Mouse (Mus musculus): ENCODE data around the gene Sla2. TPM values are rescaled to one million over a fixed set of nuclear protein-coding genes. Genes with fewer than 3 reads are reported as not detected.

Gene Sla2
- 0.83 TPM in 1 of 2 replicates, not detected in the other for total RNA-seq (2014; fragmentation: Nextera tagmentation)
- total RNA-seq (2017), result 0.98 and 1.0 TPM in 2 replicates
- 0.62 and 0.83 TPM in 2 replicates for polyA plus RNA-seq (2012)

DNA sequence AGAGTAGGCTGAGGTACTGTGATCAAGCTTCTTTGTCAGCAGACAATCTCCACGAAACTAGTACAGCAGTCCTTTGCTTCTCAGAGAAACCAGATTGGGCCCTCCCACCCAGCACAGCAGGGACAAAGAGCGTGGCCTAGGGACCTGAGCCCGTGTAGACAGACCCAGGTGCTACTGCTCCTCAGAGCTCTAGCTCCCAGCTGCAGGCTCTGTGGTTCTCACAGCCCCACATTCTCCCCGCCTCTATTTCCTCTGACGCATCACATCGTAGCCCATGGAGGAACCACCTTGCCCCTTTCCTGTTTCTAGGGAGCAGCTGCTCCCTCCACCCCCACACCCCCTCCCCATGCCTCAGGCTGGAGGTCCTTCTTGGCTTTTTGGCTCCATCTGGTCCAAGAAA is at the start of gene Sla2:
TSS of gene Sla2 (minus strand) at position 176 of the 400 bp plus-strand sequence.
- no peaks in the 10 kb centered on the region for H3K9me3 ChIP-seq (replicated peaks)
- peaks cover 2% of the 10 kb centered on the region; the same call in 1 of the 2 replicates for H3K27me3 ChIP-seq (ENCODE audit: insufficient read depth, low read length)
- H3K4me3 ChIP-seq (ENCODE audit: low read depth, low read length), result no peak within 1 kb of the TSS
- peaks cover 56% of the 10 kb centered on the region for H3K4me1 ChIP-seq (ENCODE audit: insufficient read depth, low read depth, low read length)
- H3K36me3 ChIP-seq (replicated peaks), result no peaks in the 10 kb centered on the region
- DNase-seq (ENCODE audit: low spot score) (no peak), ATAC-seq (ENCODE audit: extremely low read depth, insufficient number of reproducible peaks, low FRiP score, poor library complexity, severe bottlenecking) (no peak)
- TF ChIP-seq POLR2AphosphoS5 (IDR thresholded peaks at IDR 0.05; ENCODE audit: insufficient replicate concordance, low read depth, low read length), result no peak
- TF ChIP-seq TAL1 (conservative IDR thresholded peaks at IDR 0.05; ENCODE audit: low read depth, low read length), result no peak
- TF ChIP-seq GATA2 (IDR thresholded peaks at IDR 0.05; ENCODE audit: borderline replicate concordance, low read depth, low read length), result no peak

DNA sequence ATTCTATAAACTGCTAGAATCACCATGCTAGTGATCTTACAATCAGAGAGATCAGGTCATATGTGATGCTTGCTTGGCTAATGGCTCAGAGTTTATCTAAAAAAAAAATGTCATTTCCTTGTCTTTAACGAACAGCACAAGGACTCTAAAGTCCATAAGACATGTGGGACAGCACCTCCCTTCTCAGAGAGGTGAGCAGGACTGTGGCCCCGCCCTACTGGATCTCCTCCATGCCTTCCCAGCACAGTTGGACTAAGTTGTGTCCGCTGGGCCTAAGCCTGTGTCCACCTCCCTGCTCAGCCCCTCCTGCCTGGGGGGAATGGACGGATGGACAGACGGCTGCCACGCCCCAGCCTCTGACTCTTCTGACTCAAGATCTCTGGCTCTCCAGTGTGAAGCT is 48.0 kb upstream of the Sla2 start:
- Histone ChIP-seq H3K36me3 (replicated peaks) (peaks cover 91% of the 10 kb centered on the region), H3K4me3 (ENCODE audit: low read depth, low read length) (no peak overlapping the region), H3K27me3 (ENCODE audit: insufficient read depth, low read length) (no peaks in the 10 kb centered on the region), H3K4me1 (ENCODE audit: insufficient read depth, low read depth, low read length) (peaks cover 23% of the 10 kb centered on the region), H3K9me3 (replicated peaks) (no peaks in the 10 kb centered on the region)
- ATAC-seq (ENCODE audit: extremely low read depth, insufficient number of reproducible peaks, low FRiP score, poor library complexity, severe bottlenecking) (no peak), DNase-seq (ENCODE audit: low spot score) (no peak)
- TF ChIP-seq POLR2AphosphoS5 (IDR thresholded peaks at IDR 0.05; ENCODE audit: insufficient replicate concordance, low read depth, low read length), result no peak
- TF ChIP-seq TAL1 (conservative IDR thresholded peaks at IDR 0.05; ENCODE audit: low read depth, low read length), result no peak
- TF ChIP-seq GATA1 (IDR thresholded peaks at IDR 0.05; ENCODE audit: borderline replicate concordance, low read length), result no peak
- TF ChIP-seq GATA2 (IDR thresholded peaks at IDR 0.05; ENCODE audit: borderline replicate concordance, low read depth, low read length), result no peak
- TF ChIP-seq CTCF (IDR thresholded peaks at IDR 0.05; ENCODE audit: low read depth, low read length), result no peak

DNA sequence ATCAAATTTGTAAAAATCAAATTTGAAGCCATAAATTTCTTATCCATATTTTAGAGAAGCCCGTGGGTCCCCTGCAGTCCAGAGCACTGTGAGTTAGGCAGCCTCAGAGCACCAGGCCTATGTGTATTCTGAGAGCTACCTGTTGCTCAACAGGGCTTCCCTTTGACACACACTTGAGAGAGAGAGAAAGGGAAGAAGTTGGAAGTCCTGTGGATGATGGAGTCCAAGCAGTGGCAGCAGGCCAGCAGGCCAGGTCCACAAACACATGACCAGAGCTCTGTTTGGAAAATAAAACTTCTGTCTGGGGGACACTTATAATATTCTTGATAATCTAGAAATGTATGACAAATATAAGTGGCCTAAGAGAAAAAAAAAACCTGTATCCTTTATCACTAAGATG is 46.4 kb upstream of the Sla2 start:
- DNase-seq (ENCODE audit: low spot score) (no peak), ATAC-seq (ENCODE audit: extremely low read depth, insufficient number of reproducible peaks, low FRiP score, poor library complexity, severe bottlenecking) (no peak)
- peaks cover 39% of the 10 kb centered on the region for H3K4me1 ChIP-seq (ENCODE audit: insufficient read depth, low read depth, low read length)
- peaks cover 90% of the 10 kb centered on the region for H3K36me3 ChIP-seq (replicated peaks)
- TF ChIP-seq GATA1 (IDR thresholded peaks at IDR 0.05; ENCODE audit: borderline replicate concordance, low read length), result no peak
- no peak for TF ChIP-seq CTCF (IDR thresholded peaks at IDR 0.05; ENCODE audit: low read depth, low read length)
- no peak for TF ChIP-seq GATA2 (IDR thresholded peaks at IDR 0.05; ENCODE audit: borderline replicate concordance, low read depth, low read length)
- TF ChIP-seq TAL1 (conservative IDR thresholded peaks at IDR 0.05; ENCODE audit: low read depth, low read length), result no peak
- TF ChIP-seq POLR2AphosphoS5 (IDR thresholded peaks at IDR 0.05; ENCODE audit: insufficient replicate concordance, low read depth, low read length), result no peak
- no peaks in the 10 kb centered on the region for H3K27me3 ChIP-seq (ENCODE audit: insufficient read depth, low read length)
- H3K9me3 ChIP-seq (replicated peaks), result no peaks in the 10 kb centered on the region
- H3K4me3 ChIP-seq (ENCODE audit: low read depth, low read length), result no peak overlapping the region

DNA sequence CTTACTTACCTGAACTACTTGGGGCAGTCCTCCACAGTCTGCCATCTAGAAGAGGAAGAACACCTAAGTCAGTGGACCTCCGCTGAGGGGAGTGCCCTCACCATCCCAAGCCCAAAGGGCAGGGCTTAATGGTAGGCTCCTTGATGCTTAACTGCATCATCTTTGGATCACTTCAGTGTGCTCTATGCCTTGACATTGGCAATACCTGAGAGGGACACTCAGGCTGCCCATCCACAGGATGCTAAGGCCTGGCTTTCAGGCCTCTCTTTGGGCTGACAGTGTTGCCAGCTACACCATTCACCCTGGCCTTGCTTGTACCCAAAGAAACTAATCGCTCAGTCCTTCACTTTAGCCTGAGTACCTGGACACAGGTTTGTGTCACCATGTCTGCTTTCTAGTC is 44.4 kb upstream of the Sla2 start:
- Histone ChIP-seq H3K4me3 (ENCODE audit: low read depth, low read length) (no peak overlapping the region), H3K9me3 (replicated peaks) (no peaks in the 10 kb centered on the region), H3K27me3 (ENCODE audit: insufficient read depth, low read length) (no peaks in the 10 kb centered on the region), H3K4me1 (ENCODE audit: insufficient read depth, low read depth, low read length) (peaks cover 57% of the 10 kb centered on the region), H3K36me3 (replicated peaks) (peaks cover 93% of the 10 kb centered on the region)
- TF ChIP-seq GATA2 (IDR thresholded peaks at IDR 0.05; ENCODE audit: borderline replicate concordance, low read depth, low read length), result no peak
- TF ChIP-seq GATA1 (IDR thresholded peaks at IDR 0.05; ENCODE audit: borderline replicate concordance, low read length), result no peak
- no peak for TF ChIP-seq CTCF (IDR thresholded peaks at IDR 0.05; ENCODE audit: low read depth, low read length)
- ATAC-seq (ENCODE audit: extremely low read depth, insufficient number of reproducible peaks, low FRiP score, poor library complexity, severe bottlenecking), result no peak
- DNase-seq (ENCODE audit: low spot score), result no peak

DNA sequence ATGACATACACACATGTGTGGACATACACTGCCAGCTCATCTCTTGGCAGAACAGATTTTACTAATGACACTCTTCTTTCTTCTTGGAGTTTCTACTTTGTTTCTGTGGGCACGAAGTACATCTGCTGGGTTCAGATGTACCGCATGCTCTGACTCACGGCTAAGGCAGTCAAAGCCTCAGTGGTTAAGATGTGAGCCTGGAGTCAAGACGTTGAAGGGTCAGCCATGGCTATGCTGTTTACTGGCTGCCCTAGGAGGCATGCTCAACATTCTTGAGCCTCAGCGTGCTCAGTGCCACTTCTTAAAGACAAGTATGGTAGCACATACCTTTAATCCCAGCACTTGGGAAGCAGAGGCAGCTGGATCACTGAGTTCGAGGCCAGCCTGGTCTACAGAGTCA is 43.6 kb upstream of the Sla2 start:
- no peak for TF ChIP-seq GATA2 (IDR thresholded peaks at IDR 0.05; ENCODE audit: borderline replicate concordance, low read depth, low read length)
- ATAC-seq (ENCODE audit: extremely low read depth, insufficient number of reproducible peaks, low FRiP score, poor library complexity, severe bottlenecking) (no peak), DNase-seq (ENCODE audit: low spot score) (no peak)
- H3K9me3 ChIP-seq (replicated peaks), result peaks cover 4% of the 10 kb centered on the region
- H3K4me1 ChIP-seq (ENCODE audit: insufficient read depth, low read depth, low read length), result peaks cover 61% of the 10 kb centered on the region
- H3K4me3 ChIP-seq (ENCODE audit: low read depth, low read length), result no peak overlapping the region
- no peaks in the 10 kb centered on the region for H3K27me3 ChIP-seq (ENCODE audit: insufficient read depth, low read length)
- H3K36me3 ChIP-seq (replicated peaks), result peaks cover 93% of the 10 kb centered on the region

DNA sequence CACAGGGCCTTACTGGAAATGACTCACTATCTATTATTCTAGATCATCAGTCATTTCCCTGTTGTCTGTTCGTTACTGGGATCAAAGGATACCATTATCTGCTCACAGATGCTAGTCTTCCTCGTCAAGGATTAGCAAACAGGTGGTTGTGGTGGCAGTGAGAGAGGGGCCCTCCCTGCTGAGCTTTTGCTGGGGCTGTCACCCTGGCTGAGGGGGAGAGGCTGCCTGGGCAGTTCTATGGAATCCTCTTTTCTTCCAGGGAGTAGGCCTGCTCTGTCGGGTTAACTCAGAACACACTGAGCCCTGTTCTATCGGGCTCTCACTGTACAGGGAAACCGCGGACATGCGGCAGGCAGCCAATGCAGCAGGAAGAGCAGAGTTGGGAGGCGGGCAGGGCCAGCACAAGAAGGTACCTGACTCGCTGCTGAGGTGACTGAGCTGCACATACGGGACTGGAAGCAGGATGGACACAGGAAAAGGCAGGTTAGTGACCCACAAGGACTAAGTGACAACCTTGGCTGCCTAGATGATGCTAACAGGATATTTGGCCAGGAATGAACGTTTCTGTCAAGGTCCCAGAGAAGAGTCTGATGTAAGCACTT is 42.6 kb upstream of the Sla2 start:
- H3K36me3 ChIP-seq (replicated peaks), result peaks cover 85% of the 10 kb centered on the region
- peak; percentile 32 for ATAC-seq (ENCODE audit: extremely low read depth, insufficient number of reproducible peaks, low FRiP score, poor library complexity, severe bottlenecking)
- H3K27me3 ChIP-seq (ENCODE audit: insufficient read depth, low read length), result no peaks in the 10 kb centered on the region
- peaks cover 5% of the 10 kb centered on the region for H3K9me3 ChIP-seq (replicated peaks)
- peak overlapping the region; percentile 62 for H3K4me3 ChIP-seq (ENCODE audit: low read depth, low read length)
- peak; percentile 57 for DNase-seq (ENCODE audit: low spot score)
- H3K4me1 ChIP-seq (ENCODE audit: insufficient read depth, low read depth, low read length), result peaks cover 66% of the 10 kb centered on the region
- TF ChIP-seq TAL1 (conservative IDR thresholded peaks at IDR 0.05; ENCODE audit: low read depth, low read length) (peak; percentile 45; the same call in 1 of the 2 replicates), GATA1 (IDR thresholded peaks at IDR 0.05; ENCODE audit: borderline replicate concordance, low read length) (no peak), CTCF (IDR thresholded peaks at IDR 0.05; ENCODE audit: low read depth, low read length) (no peak), POLR2AphosphoS5 (IDR thresholded peaks at IDR 0.05; ENCODE audit: insufficient replicate concordance, low read depth, low read length) (no peak), GATA2 (IDR thresholded peaks at IDR 0.05; ENCODE audit: borderline replicate concordance, low read depth, low read length) (no peak)

DNA sequence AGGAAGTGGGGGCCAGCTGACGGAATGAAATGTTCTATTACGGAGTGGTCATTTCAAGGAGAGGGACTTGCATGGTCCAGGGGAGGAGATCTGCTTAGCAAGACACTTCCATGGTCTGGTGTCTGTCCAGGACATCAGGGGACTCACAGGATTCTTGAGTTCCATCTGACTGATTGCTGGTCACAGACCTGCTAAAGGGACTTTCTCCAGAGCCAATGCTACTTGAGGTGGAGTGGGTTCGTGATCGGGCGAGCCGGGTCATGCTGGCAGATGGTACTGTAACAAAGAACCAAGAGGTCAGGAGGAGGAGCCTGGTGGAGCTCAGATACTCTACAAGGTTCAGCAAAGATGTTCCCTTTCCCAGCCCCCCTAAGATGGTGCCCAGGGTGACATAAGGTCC is 41.6 kb upstream of the Sla2 start:
- H3K9me3 ChIP-seq (replicated peaks), result peaks cover 5% of the 10 kb centered on the region
- H3K4me3 ChIP-seq (ENCODE audit: low read depth, low read length), result no peak overlapping the region
- peaks cover 77% of the 10 kb centered on the region for H3K36me3 ChIP-seq (replicated peaks)
- TF ChIP-seq POLR2AphosphoS5 (IDR thresholded peaks at IDR 0.05; ENCODE audit: insufficient replicate concordance, low read depth, low read length) (no peak), GATA2 (IDR thresholded peaks at IDR 0.05; ENCODE audit: borderline replicate concordance, low read depth, low read length) (no peak), CTCF (IDR thresholded peaks at IDR 0.05; ENCODE audit: low read depth, low read length) (no peak), GATA1 (IDR thresholded peaks at IDR 0.05; ENCODE audit: borderline replicate concordance, low read length) (no peak), TAL1 (conservative IDR thresholded peaks at IDR 0.05; ENCODE audit: low read depth, low read length) (no peak)
- no peak for ATAC-seq (ENCODE audit: extremely low read depth, insufficient number of reproducible peaks, low FRiP score, poor library complexity, severe bottlenecking)
- peaks cover 74% of the 10 kb centered on the region for H3K4me1 ChIP-seq (ENCODE audit: insufficient read depth, low read depth, low read length)
- no peak for DNase-seq (ENCODE audit: low spot score)
- H3K27me3 ChIP-seq (ENCODE audit: insufficient read depth, low read length), result no peaks in the 10 kb centered on the region
